Mouse (Mus musculus) erythroblast, embryonic 14.5 days (primary cell): Measurements from ENCODE around the gene Tmem50a.

Source experiments
- GATA1 ChIP-seq: IDR thresholded peaks from 2 replicates; pipeline ENCODE4 v1.6.1; 2012; ENCODE audit warnings: low read length, inconsistent platforms, mixed read lengths
- TAL1 ChIP-seq: IDR thresholded peaks from 3 replicates; pipeline ENCODE4 v1.6.1; 2012; ENCODE audit warnings: low read length, inconsistent platforms, mixed read lengths

- TF ChIP-seq GATA1 (no peak), TAL1 (no peak)
Observed at GRCm38 (mm10) chr4:134963021-134963776, 48.4 kb upstream of the Tmem50a start.
